Mouse (Mus musculus) kidney, adult 2 months (tissue): ENCODE results near the gene Pik3ca.

Experiments
- CTCF ChIP-seq: fragments of 200-500 bp; conservative IDR thresholded peaks from 2 replicates; pipeline ENCODE4 v1.5.1; 2011; ENCODE audit warnings: low read depth, mild to moderate bottlenecking, control low read depth, low read length, moderate library complexity, mixed read lengths; ENCODE audit not compliant: insufficient read depth, insufficient read length
- POLR2A ChIP-seq: fragments of 200-500 bp; IDR thresholded peaks from one replicate; pipeline ENCODE4 v1.6.1; 2011; ENCODE audit warnings: low read depth, low read length, control low read depth

- no peak for TF ChIP-seq POLR2A
- TF ChIP-seq CTCF = no peak
These were observed 112.3 kb downstream of the Pik3ca start, which contains the start of gene Zfp639 for GRCm38 (mm10) chr3:32509496-32510374.
